Mouse (Mus musculus) thymus, postnatal 0 days (tissue): ENCODE measurements around the gene Vamp2. TPM values are rescaled to one million over a fixed set of nuclear protein-coding genes. Genes with fewer than 3 reads are reported as not detected.

Experiments used
- DNase-seq: peaks from one replicate; pipeline ENCODE4 v3.0.0-alpha.2; 2015; ENCODE audit warnings: low spot score
- polyA plus RNA-seq: library from polyadenylated mRNA; unstranded; fragments of >200 nt; fragmentation: Nextera tagmentation; extraction: Ambion mirVana; gene quantifications from 2 replicates; pipeline ENCODE4 v1.2.1, GENCODE M21; 2015

Gene Vamp2
- polyA plus RNA-seq, 1 experiment from 2014 or later, result 35.9 TPM

DNA sequence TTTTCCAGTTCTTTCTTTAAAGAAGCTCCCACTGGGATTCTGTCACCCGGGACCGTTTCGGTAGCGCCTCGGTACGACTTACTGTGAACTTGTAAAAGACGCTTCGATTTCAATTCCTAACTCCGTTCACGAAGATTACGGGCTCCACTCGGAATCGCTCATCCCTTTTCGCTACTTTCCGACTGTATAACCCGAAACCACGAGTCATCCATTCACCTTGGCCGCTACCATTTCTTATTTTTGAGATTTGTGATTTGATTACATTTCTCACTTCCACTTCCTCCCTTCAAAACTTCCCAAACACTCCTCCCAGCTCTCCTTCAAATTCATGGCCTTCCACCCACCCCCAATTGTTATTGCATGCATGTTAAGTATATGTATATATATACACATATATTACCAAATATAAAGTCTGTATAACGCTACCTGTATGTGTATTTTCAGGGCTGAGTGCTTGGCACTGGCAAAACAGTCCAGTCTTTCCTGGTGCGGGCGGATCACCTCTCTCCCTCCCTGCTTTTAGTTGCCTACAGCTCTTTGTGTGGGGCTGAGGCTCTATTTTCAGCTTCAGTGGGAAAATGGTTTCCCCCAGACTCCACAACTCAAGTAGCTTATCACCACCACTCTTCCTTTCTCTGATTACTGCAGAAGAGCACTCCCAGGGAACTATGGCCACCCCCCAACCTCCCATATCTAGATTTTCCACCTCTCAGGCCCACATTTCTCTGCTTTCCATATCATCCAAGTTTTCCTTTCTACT is 22.9 kb downstream of the Vamp2 start:
- no peak for DNase-seq

DNA sequence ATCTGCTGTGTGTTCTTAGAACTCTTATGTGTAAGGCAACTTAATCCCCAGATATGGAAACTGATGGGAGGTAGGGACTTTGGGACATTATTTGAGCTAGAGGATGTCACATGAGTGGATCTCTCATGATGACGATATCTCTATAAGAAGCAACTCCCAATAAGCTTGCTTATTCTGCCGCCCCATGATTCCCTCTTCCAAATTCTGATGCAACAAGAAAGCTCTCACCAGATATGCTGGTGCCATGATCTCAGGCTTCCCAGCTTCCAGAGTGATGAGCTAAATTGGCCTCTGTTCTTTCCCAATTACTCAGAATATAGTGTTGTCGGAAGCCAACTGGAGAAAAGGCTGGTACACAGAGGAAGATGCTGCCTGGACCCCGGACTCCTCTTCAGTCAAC is 23.6 kb downstream of the Vamp2 start:
- no peak for DNase-seq

DNA sequence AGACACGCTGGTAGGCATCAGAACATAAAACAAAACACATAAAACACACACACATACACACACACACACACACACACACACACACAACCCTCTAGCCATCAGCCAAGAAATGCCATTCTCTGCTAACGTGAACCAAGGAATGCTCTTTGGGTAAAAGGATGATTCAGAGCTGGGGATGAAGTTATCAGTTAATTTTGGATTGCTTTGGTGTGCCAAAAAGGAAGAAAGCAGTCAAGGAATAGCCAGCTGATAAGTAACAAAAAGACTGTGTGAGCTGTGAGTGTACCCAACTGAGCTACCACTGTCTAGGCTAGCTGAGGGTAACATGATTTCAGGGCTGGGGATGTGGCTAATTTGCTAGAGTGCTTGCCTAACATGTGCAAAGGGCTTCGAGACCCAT is 25.7 kb downstream of the Vamp2 start:
- no peak for DNase-seq

DNA sequence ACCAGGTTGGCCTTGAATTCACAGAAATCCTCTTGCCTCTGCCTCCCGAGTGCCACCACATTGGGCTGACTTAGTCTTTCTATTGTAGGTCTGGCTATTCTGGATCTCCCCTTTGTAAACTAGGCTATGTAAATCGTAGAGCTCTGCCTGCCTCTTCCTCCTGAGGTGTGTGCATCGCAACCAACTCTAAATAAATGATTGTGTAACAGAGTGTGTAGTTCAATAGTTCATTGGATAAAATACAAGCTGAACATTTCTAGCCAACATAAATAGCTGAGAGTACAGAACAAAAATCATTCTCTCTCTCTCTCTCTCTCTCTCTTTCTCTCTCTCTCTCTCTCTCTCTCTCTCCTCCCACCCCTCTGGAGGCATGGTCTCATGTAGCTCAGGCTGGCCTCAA is 26.3 kb downstream of the Vamp2 start:
- DNase-seq, result no peak

DNA sequence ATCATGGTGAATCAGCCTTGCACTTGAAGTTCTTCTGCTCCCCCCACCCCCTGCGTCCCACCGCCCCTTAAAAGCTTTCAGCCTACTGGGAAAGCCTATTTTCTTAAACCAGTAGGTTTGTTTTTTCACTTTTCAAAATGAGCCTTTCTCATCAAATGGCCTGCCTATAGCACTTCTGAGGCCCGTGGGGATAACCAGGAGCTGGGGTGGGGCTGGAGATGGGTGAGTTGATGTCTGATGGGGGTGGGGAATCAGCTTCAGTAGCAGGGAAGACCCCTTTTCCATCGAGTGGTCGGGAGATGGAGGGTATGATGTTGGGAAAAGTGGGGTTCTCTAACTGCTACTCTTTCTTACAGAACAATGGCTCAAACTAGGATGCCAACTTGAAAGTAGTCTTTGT is 28.6 kb downstream of the Vamp2 start:
- DNase-seq, result no peak

DNA sequence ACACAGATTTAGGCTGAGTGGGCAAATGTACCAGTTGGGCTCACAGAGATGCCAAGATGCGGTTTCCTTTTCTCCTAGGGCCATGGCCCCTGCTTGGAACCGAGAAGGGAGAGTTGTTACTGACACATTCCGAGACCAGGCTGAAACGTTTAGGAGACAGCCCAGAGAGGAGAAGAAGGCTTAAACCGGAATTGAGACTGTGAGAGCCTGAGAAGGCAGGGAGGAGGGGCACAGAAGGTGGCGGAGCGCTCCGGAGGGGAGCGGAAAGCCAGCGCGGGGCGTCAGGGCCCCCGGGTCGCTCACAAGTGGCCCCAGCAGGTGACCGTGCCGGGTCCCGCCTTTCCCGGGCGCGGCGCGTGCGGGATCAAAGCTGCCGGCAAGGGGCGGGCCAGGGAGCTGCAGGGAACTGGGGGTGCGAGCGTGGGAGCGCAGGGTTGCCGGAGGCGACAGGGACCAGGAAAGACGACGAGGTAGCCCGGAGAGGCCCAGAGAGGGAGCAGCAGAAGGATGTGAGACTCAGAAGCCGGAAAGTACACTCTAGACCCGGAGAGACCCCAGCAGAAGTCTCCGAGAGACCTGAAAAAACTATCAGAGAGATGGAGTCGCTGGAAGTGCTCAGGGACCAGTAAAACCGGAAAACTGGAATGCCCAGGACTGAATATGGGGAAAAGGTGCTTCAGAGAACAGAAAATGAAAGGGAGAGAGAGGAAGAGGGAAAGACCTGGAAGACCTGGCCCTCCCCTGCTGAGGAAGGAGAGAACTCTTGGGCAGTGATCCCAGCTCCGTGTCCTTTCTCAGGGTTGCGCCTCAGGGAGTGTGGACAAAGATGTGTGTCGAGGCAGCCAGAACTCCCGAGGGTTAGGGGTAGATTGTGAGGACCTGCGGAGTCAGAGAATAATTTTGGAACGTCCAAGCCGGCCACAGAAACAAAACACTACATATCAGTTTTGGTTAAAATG is 29.7 kb downstream of the Vamp2 start:
- DNase-seq, result peak; percentile 76

DNA sequence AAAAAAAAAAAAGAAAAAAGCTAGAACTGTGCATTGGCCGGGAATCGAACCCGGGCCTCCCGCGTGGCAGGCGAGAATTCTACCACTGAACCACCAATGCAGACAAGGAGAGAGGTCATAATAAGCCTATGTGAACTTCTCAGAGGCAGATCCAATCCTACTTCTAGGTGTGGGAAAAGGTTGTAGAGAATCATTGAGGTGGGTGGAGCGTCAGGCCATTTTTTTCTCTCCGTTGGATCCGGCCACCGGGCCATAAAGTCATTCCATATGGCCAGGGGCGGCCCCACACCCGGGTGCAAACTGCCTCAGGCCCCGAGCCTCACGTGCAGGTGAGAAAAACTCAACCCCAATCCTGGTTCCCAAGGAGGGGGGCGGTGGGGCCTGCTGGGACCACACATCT is 30.5 kb downstream of the Vamp2 start:
- DNase-seq, result peak; percentile 90

DNA sequence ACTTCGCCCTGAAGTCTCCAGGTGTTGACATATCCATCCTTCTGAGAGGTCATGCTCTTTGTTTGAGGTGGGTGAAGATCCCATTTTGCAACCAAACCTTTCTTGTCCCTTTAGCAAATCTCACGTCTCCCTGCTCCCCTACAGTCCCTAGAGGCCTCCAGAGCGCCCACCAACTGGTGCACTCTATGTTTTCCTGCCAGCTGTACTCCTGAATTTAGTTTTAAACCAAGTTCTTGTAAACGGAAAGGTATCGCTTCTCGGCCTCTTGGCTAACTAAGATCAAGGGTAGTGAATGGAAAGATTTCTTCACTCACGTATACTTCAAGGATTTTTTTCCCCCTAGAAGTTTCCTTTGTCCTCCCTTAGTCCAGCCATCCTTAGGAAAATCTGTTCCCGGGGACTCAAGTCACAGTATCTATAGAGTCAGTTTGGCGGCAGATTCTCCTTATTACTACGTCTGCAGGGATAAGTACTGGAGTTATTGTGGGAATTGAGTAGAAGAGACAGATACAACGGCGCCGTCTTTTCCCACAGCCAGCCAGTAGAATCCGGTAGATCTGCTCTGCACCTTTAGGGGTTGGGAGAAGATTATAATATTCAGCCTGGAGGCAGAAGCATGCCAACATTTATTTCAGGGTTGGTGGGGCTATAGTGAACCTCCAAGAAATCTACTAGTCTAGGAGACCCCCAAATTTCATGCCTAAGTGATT is 31.3 kb downstream of the Vamp2 start:
- no peak for DNase-seq

DNA sequence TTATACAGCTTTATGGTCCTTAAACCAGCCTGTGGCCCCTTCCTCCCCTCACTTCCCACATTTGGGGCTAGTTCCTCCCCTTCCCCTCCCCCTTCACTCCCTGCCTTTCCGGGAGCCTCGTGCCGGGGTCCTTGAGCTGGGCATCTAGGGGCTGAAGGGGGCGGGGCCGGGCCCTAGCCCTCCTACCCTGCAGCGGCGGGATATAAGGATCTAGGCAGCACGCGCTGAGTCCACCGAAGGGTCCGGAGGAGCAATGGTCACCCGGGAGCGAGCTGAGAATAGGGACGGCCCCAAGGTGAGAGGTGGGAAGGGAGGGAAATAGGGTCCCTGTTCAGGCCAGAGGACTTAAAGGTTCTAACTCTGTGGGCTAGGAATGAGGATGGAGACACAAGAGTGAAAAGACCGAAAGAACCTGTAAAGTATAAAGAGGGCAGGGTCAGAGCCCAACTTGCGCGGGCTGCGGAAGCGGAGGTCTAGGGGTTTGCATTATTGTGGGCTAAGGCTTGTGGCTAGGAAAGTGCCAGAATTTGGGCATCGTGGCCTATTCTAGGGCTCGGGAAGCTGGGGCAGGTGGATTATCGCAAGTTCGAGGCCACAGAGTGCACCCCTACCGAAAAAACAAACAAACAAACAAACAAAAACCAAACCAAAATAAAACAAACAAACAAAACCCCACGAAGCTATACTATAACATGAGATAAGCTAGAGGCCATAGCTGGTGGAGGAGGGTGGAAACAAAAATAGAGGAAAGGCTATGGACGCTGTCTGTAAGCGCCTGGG is 32.1 kb downstream of the Vamp2 start, which contains the start of gene Hes7:
TSS of gene Hes7 (plus strand) at position 184 of the 780 bp plus-strand sequence.
- DNase-seq, result no peak

DNA sequence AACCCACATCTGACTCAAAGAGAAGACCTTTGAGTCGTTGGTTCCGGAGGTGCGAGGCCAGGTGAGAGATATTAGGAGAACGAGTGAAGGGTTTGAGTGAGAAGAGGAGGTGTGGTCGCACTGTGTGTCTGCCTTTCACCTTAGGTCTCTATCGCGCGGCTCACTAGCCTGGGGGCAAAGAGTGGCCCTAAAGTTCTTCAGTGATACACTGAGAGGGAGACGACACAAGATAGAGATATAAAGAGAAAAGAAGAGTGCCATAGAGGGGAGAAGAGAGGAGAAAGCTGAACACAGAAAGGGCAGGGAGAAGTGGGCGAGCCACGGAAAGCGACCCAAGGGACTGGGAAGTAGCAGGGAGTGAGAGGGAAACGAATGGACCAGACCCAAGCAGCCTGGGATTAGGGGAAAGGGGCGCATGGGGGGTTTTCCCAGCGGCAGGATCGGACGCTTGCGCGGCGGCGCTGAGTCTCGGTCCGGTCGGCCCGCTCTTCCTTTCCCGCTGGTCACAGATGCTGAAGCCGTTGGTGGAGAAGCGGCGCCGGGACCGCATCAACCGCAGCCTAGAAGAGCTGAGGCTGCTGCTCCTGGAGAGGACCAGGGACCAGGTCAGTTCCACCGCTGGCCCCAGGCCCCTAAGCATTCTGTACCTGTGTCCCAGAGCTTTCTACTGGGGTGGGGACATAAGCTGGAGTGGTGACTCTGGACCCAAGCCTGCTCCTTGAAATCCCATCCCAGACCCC is 32.9 kb downstream of the Vamp2 start:
- no peak for DNase-seq

DNA sequence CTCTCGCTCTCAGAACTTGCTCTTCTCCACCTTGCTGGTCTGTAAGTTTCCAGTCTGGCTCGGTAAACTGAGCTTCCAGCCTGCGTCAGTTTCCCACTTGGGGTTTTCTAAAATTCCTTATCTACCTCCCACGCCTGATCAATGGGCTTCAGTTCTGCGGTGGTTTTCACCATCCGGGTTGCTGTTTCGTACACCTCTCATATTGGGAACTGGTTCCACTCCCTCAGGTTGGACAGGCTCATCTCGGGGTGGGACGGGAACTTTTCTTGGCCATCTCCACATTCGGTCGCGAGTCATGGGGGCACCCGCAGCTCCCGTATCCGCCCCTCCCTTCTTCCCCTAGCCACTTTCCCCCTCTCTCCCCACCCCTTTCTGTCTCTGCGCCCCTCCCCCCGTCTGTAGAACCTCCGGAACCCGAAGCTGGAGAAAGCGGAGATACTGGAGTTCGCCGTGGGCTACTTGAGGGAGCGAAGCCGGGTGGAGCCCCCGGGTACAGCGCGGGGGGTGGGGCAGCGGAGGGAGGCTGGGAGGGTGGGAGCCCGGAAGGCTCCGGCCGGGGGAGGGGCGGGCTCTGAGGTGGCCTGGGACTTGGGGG is 33.5 kb downstream of the Vamp2 start:
- DNase-seq, result peak; percentile 33

DNA sequence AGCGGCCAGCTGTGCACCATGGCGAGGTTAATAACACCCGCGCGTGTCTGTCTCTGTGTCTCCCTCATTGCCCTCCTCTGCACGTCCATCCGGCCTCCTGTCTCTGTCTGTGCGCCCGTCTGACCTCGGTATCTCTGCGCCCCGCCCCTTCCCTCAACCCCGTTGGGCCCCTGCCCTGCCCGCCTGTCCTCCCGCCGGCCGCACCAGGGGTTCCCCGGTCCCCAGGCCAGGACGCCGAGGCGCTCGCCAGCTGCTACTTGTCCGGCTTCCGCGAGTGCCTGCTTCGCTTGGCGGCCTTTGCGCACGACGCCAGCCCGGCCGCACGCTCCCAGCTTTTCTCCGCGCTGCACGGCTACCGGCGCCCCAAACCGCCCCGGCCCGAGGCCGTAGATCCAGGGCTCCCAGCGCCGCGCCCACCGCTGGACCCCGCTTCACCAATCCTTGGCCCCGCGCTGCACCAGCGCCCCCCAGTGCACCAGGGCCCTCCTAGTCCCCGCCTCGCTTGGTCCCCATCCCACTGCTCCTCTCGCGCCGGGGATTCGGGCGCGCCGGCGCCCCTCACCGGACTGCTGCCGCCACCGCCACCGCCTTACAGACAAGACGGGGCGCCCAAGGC is 34.2 kb downstream of the Vamp2 start, which contains the start of gene 9130213A22Rik:
TSS of gene 9130213A22Rik (minus strand) at position 254 of the 616 bp plus-strand sequence.
- DNase-seq, result peak; percentile 74

DNA sequence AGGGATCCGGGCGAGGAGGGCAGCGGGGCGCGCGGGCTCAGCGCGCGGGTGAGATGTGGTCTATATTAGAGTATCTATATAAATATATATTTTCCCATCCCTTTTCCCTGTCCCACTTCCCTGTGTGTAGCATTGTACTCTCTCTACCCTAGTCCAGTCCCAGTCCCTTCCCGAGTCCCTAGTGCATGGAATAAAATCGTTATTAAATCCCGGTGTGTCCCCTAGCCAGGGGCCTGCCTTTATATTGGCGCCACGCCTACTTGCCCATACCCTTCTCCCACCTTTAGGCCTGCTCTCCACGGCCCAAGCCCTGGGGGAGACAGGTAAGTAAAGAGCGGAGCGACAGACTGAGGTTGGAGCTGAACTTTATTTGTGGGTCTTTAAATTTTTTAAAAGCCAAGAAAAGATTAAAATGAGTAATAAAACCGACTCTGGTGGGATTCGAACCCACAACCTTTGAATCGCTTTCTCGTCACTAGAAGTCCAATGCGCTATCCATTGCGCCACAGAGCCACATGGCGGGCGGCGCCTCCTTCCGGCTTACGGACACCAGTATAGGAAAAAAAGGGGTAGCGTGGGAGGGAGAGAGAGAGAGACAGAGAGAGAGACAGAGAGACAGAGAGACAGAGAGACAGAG is 34.9 kb downstream of the Vamp2 start:
- peak; percentile 88 for DNase-seq

DNA sequence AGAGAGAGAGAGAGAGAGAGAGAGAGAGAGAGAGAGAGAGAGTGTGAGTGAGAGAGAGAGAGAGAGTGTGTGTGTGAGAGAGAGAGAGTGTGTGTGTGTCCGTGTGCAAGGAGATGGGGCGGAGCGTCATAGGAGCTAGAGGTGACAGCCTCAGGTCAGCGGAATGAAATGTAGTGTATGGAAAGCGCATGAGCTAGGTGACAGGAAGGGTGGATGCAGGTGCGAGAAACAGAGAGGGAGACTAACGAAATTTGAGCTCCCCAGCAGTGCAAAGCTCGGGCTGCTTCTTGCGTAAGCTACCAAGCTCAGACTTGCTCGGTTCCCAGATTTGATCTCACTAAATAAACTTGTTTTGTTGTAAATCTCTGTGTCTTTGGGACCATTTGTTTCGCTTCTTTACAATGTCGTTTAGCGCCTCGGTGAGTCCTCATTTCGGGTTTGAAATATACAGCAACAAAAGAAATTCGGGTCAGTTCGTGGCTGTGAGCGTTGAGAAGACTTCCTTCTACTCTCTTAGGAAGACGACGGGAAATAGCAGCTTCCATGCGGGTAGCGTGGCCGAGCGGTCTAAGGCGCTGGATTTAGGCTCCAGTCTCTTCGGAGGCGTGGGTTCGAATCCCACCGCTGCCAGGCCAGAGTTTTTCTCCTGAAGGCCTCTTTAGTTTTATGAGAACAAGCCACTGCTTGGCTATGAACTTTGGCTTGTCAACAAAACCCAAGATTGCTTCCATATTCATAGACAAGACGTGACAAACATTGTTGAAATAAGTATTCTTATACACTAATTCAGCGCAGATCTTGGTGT is 35.6 kb downstream of the Vamp2 start:
- DNase-seq, result peak; percentile 88

DNA sequence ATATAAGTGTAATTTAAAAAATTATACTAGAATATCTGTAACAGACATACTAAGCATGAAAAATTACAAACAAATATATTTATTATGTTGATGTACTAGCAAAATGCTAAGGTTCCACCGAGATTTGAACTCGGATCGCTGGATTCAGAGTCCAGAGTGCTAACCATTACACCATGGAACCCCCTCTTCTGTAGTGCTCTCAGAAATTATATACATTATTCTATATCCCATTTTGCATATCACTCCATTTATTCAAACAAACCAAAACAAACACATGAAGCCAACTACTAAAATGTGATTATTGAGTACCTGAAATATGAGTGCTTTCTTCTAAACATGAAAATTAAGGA is 36.2 kb downstream of the Vamp2 start:
- peak; percentile 86 for DNase-seq

DNA sequence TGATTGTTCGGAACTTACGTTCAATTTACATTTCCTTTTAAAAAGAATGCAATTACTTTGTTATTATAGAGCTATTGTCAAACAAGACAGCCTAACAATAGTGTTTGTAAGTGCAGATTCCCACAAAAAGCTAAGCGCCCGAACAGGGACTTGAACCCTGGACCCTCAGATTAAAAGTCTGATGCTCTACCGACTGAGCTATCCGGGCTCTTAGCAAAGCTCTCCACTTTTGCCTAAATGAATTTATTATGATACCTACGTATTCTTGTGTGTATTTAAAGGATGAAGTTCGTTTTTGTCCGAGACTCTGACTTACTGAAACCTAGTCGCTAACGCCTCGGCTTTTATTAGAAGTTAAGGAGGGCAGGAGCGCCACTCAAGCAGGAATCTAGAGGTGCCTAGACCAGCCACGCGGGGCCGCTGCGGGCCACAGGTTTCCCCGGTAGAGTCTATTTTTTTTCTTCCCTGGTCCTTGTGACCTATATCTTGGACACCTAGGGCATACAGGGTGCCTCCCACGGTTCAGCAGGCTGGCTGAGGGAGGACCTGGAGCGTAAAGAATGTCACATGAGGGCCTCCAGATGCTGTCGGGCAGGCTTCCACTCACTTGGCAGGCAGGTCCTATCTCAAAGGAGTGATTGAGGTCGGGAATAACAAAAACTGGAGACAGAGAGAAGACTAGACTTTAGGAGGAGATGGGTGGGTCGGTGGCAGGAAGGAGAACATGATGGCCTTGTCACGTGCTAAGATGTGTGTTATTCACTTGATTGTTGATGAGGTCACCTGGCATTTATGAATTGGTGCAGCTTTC is 37.0 kb downstream of the Vamp2 start:
- peak; percentile 93 for DNase-seq

DNA sequence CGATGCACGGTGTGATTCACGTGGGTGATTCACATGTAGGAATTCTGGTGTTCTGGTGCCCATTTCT is 37.4 kb downstream of the Vamp2 start, which contains the start of gene Aloxe3:
TSS of gene Aloxe3 (plus strand) at position 45 of the 67 bp plus-strand sequence.
- DNase-seq, result no peak
